Mouse (Mus musculus) erythroblast, embryonic 14.5 days (primary cell): ENCODE measurements around the gene Glud1. TPM values are rescaled to one million over a fixed set of nuclear protein-coding genes. Genes with fewer than 3 reads are reported as not detected.
"Not testable (repeated sequence)": the region's sequence is repeated elsewhere in the genome, so short reads cannot be mapped to it uniquely, and the experiment has no call there.

ENCODE experiments used
- H3K27me3 ChIP-seq: 2 replicates; pipeline ENCODE4 v1.6.1; 2012; ENCODE audit warnings: inconsistent platforms; ENCODE audit not compliant: control insufficient read depth
- H3K36me3 ChIP-seq: 2 replicates; pipeline ENCODE4 v1.6.1; 2012; ENCODE audit warnings: mild to moderate bottlenecking, inconsistent platforms; ENCODE audit not compliant: control insufficient read depth
- H3K4me1 ChIP-seq: 2 replicates; pipeline ENCODE4 v1.6.1; 2012; ENCODE audit warnings: inconsistent platforms; ENCODE audit not compliant: control insufficient read depth
- H3K4me3 ChIP-seq: replicated peaks from 2 replicates; pipeline ENCODE3; 2012; ENCODE audit warnings: moderate library complexity, mild to moderate bottlenecking, inconsistent platforms
- H3K9me3 ChIP-seq: 2 replicates; pipeline ENCODE4 v1.6.1; 2012; ENCODE audit warnings: low read length, inconsistent platforms, mixed read lengths; ENCODE audit not compliant: control insufficient read depth
- GATA1 ChIP-seq: IDR thresholded peaks from 2 replicates; pipeline ENCODE4 v1.6.1; 2012; ENCODE audit warnings: low read length, inconsistent platforms, mixed read lengths
- TAL1 ChIP-seq: IDR thresholded peaks from 3 replicates; pipeline ENCODE4 v1.6.1; 2012; ENCODE audit warnings: low read length, inconsistent platforms, mixed read lengths
- polyA plus RNA-seq: library from polyadenylated mRNA; stranded (reverse); fragments of >175 nt; gene quantifications from 2 replicates; pipeline ENCODE4 v1.2.3, GENCODE M21; 2012

Gene Glud1
- polyA plus RNA-seq, 1 experiment = 0.87 TPM

DNA sequence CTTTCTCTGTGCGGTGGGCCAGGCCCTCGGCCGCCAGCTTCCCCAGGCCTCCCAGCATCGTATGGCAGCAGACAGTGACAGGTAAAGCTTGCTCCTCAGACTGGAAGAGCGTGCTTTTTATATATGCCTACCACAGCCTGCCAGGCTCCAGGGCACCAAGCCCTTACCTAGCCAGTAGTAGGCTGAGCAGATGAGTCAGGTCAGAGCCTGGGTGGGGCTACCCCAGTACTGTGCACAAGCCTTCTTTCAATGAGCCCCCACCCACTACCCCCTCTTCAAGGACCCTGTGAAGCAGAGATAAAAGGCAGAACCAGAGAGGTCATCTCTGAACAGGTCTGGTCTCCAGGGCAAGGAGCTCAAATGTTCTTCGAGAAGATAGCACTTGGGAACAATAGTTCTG is 44.8 kb downstream of the Glud1 start, which contains the start of gene Fam25c:
Fam25c (minus strand) TSS at position 133 of the 400 bp plus-strand sequence.
- Histone ChIP-seq H3K36me3 (no peaks in the 10 kb centered on the region), H3K4me3 (no peak within 1 kb of the TSS), H3K9me3 (no peaks in the 10 kb centered on the region), H3K27me3 (no peaks in the 10 kb centered on the region), H3K4me1 (0 out of 2 replicates have a peak, but pooled peaks cover 2% of the 10 kb centered on the region)
- TF ChIP-seq GATA1 = no peak
- no peak for TF ChIP-seq TAL1

GRCm38 (mm10) chr14:34357671-34358455 is 47.3 kb downstream of the Glud1 start:
- Histone ChIP-seq H3K4me1 (peaks cover 6% of the 10 kb centered on the region), H3K4me3 (no peak overlapping the region), H3K27me3 (no peaks in the 10 kb centered on the region), H3K9me3 (no peaks in the 10 kb centered on the region), H3K36me3 (no peaks in the 10 kb centered on the region)
- TF ChIP-seq TAL1 (no peak), GATA1 (no peak)

DNA sequence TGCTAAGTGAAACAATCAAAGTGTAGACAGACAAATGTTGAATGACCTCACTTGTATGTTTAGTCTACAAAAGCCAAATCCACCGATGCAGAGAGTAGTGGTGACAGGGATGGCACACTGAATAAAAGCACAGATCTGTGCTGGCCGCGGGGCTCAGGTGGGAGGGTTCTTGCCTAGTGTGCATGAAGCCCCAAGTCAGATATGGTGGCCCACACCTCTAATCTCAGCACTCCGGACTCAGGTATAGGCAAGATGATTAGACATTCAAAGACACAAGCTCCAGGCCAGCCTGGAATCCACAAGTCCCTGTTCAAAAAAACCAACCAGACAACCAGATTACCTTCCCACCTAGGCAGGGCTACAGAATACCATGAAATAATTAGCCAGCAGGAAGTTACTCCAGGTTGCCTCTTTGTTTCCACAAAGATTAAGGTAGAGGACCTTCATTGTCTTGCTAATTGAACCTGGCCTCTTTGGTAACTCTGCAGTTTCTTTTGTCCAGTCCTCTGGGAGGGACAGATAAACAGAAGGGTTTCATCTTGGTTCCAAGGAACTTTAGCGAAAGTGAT is 49.2 kb downstream of the Glud1 start:
- Histone ChIP-seq H3K27me3 (peaks cover 5% of the 10 kb centered on the region; the same call in 1 of the 2 replicates), H3K9me3 (no peaks in the 10 kb centered on the region), H3K36me3 (no peaks in the 10 kb centered on the region), H3K4me3 (no peak overlapping the region), H3K4me1 (peaks cover 10% of the 10 kb centered on the region)
- TF ChIP-seq TAL1 = no peak
- TF ChIP-seq GATA1 = no peak

DNA sequence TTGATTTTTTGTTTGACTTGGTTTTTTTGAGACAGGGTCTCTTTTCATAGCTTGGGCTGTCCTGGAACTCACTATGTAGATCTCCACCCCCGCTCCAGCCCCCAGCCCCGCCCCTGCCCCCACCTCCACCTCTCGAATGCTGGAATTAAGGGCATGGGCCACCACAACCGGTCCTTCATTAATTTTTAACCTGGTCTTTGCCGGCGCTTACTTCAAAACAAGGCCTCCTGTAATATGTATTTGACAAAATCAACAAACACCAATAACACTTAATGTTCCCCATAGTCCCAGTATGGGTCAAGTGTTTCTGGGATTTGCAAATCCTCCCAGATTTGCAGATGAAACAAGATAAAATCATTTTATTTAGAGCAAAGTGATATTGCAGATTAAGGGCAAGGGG is 49.7 kb downstream of the Glud1 start:
- H3K9me3 ChIP-seq = no peaks in the 10 kb centered on the region
- H3K4me1 ChIP-seq = peaks cover 9% of the 10 kb centered on the region
- H3K4me3 ChIP-seq = no peak overlapping the region
- TF ChIP-seq GATA1 (no peak), TAL1 (no peak)
- H3K36me3 ChIP-seq = no peaks in the 10 kb centered on the region
- peaks cover 5% of the 10 kb centered on the region; the same call in 1 of the 2 replicates for H3K27me3 ChIP-seq

DNA sequence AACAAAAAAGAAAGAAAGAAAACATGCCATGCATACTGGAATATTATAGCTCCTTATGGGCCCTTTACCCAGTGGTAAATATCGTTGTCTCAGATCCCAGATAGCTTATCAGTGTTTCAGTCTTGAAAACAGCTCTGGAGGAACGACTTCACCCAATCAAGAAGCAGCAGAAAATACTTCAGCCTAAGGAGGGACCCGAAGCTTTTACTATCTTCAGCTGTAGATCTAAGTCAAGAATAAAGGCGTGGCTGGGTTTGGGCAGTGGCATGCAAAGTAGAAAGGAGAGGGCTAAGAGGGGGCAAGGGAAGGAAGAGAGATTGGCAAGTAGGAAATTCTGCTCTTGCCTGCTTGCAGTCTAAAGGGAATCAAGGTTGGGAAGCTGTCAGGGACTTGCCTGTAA is 51.6 kb downstream of the Glud1 start:
- H3K9me3 ChIP-seq = 0 out of 2 replicates have a peak, but pooled peaks cover 2% of the 10 kb centered on the region
- TF ChIP-seq TAL1 (no peak), GATA1 (no peak)
- peaks cover 8% of the 10 kb centered on the region for H3K4me1 ChIP-seq
- no peaks in the 10 kb centered on the region for H3K36me3 ChIP-seq
- H3K4me3 ChIP-seq = no peak overlapping the region
- peaks cover 5% of the 10 kb centered on the region; the same call in 1 of the 2 replicates for H3K27me3 ChIP-seq

- peaks cover 8% of the 10 kb centered on the region for H3K4me1 ChIP-seq
- H3K27me3 ChIP-seq = peaks cover 5% of the 10 kb centered on the region; the same call in 1 of the 2 replicates
- 0 out of 2 replicates have a peak, but pooled peaks cover 2% of the 10 kb centered on the region for H3K9me3 ChIP-seq
- no peak for TF ChIP-seq TAL1
- TF ChIP-seq GATA1 = no peak
- no peak overlapping the region for H3K4me3 ChIP-seq
- no peaks in the 10 kb centered on the region for H3K36me3 ChIP-seq
These were observed 52.4 kb downstream of the Glud1 start for GRCm38 (mm10) chr14:34362726-34363445.

- H3K36me3 ChIP-seq = no peaks in the 10 kb centered on the region
- peaks cover 8% of the 10 kb centered on the region for H3K4me1 ChIP-seq
- peaks cover 5% of the 10 kb centered on the region; the same call in 1 of the 2 replicates for H3K27me3 ChIP-seq
- 0 out of 2 replicates have a peak, but pooled peaks cover 2% of the 10 kb centered on the region for H3K9me3 ChIP-seq
- TF ChIP-seq GATA1 (no peak), TAL1 (no peak)
- peak overlapping the region; percentile 36 for H3K4me3 ChIP-seq
These were observed 53.1 kb downstream of the Glud1 start for GRCm38 (mm10) chr14:34363490-34364253.

GRCm38 (mm10) chr14:34364254-34365146 is 54.0 kb downstream of the Glud1 start:
- not testable (repeated sequence) for H3K4me3 ChIP-seq, H3K9me3 ChIP-seq, H3K27me3 ChIP-seq, H3K36me3 ChIP-seq, H3K4me1 ChIP-seq
